Mouse (Mus musculus): ENCODE results near the gene Rhov.

DNA sequence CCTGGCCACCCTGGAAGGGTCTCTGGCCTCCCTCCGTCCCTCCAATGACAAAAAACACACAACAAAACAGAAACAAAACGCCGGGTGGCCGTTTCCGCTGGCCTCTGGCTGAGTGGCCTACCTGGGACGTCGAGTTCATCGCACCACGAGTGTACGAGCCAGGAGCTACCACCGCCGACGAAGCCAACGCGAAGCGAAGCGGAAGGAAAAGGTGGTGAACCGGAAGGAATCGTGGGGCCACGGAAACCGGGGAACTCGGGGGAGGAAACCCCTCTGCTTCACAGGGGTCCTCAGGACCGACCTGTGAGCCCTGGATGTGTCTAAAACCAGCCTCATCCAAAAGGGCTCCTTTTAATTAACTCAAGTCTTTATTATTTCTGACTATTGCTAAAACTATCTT lies 6.7 kb upstream of the Rhov start:
- no peak for TF ChIP-seq ZC3H11A (IDR thresholded peaks at IDR 0.05; ENCODE audit: borderline replicate concordance, low read depth, low read length)
- TF ChIP-seq HCFC1 (IDR thresholded peaks at IDR 0.05; ENCODE audit: borderline replicate concordance, insufficient read depth, low read length) = no peak
- no peak for TF ChIP-seq ZNF384 (IDR thresholded peaks at IDR 0.05; ENCODE audit: low read depth, low read length)

All from ES-E14 (cell line).